Mouse (Mus musculus) spleen, postnatal 14 days (tissue): ENCODE results near the gene Nxph1.

Experiments
- DNase-seq, 2 experiments: peaks; one replicate each; pipeline ENCODE4 v3.0.0; 2021 to 2022; ENCODE audit warnings: low spot score in 2 of 2

Gene Nxph1

DNA sequence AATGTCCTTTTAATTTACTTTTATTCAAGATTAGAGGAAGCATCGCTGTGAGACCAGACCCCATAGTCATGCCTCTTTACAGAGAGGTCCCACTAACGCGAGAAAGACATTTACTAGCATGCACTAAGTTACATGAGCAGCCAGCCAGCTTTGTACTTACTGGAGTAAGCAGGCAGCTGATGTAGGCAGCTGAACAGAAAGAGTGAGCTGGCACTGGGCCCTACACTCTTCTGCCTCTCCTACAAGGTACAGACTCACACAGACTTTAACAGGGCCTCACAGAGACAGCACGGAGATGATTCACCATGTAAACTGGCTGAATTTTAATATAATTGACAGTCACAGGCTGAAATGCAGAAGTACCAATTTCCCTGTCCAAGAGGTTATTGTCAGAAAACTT, 11.6 kb downstream of the Nxph1 start:
- DNase-seq = no peak

GRCm38 (mm10) chr6:8970576-8970975, 22.3 kb downstream of the Nxph1 start:
- DNase-seq = no peak

GRCm38 (mm10) chr6:8979237-8979871, 31.1 kb downstream of the Nxph1 start:
- no peak for DNase-seq

DNA sequence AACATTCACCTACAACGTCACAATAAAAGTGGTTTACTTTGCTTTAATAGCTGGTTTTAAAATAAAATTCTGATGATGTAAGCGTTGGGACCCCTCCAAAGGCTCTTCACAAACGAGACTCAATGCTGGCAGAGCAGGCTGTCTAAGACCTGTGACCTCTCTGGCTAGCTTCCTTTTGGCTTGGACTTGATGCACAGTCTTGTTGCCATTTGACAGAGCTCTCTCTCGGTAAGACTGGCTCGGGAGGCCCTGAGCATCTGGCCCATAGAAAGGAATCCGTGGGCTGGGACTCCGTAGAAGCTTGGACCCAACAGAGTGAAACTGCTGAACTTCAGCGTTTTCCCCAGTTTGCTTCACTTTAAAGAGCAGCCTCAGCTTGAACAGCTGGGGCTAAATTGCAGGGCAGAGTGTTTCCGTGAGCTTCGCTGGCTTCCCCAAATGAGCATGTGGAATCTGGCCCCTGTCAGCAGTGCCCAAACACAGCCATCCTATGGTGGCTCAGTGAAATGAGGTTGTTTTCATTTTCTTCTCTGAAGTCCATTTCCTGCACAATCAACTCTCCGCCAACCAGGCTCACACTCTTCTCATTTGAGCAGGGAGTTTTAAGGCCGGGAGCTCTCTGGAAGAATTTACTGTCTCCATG, 48.2 kb downstream of the Nxph1 start:
- DNase-seq = no peak

DNA sequence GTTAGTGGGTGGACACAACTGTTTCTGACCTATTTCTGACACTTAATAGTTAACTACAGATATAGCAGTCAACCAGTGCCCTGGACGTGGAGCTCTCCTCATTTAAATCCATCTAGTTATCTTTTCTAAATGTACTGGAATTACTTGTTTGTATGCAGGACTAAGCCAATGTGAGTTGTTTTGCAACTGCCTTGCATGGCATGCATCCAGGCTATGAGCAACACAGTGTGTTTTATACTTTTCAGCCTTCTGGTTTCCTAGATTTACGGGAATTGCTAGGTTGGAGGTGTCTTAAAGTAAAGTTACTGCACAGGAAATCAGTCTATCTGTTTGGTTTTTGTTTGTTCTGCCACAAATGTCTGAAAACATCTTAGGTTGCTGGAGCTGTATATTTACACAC, 49.1 kb downstream of the Nxph1 start:
- no peak for DNase-seq

DNA sequence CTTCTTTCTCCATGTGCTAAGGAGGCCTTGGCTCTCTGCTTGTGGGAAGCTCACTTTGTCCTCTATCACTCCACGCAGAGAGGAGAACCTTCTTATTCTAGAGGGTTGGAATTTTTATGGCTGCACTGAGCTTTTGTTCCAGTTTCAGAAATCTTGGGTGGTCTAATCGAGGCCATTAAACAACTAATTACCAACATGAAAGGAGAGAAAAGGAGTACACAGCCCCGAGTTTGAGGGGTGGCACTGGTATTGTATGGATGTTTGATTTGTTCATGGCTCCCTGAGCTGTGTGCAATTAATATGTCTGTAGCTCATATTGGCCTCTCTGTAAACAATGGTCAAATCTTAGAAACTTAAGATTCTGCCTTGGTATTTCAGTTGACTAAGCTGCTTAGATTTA, 54.5 kb downstream of the Nxph1 start:
- no peak for DNase-seq

DNA sequence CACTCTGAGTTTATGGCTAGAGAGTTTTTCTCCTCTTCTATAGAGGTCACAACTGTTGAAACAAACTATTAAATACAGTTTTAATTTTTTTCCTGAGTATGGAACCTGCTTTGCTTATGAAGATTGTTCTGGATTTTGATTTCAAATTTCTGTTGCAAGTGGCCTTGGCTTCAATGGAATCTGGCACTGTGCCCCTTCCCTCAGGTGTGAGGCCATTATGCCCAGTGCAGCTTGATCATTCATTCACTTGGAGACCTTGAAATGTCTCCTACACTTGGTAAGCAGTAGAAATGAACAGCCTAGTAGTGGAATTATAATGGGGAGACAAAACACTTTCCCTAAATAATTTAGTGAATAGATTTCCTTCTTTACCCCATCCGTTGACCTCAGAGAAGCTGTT, 78.4 kb downstream of the Nxph1 start:
- DNase-seq = no peak

DNA sequence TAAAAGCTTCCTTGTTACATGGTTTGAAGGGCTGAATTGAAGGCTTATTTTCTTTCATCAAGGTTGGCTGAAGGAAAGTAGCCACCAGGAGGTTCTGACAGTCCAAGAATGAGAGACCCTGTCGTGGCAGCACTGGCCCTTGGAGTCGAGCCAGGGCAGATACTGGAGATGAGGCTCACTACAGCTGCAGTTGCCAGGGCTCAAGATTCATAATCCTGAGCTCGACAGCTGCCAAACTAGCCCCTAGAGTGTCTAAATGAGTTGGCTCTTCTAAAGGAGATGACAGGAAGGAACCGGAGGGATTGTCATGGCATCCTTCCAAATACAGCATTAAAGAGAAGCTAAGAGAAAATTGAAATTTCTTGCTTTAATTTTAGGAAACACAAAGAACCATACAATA, 78.9 kb downstream of the Nxph1 start:
- no peak for DNase-seq

- DNase-seq = no peak
Measured at GRCm38 (mm10) chr6:9028501-9028900, 80.3 kb downstream of the Nxph1 start.

GRCm38 (mm10) chr6:9039286-9039685, 91.1 kb downstream of the Nxph1 start:
- DNase-seq = no peak

GRCm38 (mm10) chr6:9040991-9041390, 92.8 kb downstream of the Nxph1 start:
- DNase-seq = no peak

- no peak for DNase-seq
Measured at GRCm38 (mm10) chr6:9042391-9042790, 94.2 kb downstream of the Nxph1 start.

DNA sequence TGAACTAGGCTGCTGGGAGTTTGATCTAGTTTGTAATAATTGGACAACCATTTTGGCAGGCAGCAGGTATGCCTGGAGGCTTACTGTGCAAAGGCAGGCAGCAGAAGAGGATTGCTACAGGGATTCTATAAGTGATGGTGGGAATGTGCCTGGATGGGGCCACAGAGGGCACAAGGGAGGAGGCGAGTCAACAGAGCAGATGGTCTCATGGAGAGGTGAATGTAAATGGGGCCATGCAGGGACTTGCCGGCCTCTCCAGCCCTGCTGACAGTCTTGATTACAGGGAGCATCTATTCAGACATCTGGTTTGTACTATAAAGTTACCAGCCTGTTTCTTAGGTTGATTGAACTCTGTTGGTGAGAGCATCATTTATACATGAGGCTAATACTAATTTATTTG, 98.6 kb downstream of the Nxph1 start:
- no peak for DNase-seq

DNA sequence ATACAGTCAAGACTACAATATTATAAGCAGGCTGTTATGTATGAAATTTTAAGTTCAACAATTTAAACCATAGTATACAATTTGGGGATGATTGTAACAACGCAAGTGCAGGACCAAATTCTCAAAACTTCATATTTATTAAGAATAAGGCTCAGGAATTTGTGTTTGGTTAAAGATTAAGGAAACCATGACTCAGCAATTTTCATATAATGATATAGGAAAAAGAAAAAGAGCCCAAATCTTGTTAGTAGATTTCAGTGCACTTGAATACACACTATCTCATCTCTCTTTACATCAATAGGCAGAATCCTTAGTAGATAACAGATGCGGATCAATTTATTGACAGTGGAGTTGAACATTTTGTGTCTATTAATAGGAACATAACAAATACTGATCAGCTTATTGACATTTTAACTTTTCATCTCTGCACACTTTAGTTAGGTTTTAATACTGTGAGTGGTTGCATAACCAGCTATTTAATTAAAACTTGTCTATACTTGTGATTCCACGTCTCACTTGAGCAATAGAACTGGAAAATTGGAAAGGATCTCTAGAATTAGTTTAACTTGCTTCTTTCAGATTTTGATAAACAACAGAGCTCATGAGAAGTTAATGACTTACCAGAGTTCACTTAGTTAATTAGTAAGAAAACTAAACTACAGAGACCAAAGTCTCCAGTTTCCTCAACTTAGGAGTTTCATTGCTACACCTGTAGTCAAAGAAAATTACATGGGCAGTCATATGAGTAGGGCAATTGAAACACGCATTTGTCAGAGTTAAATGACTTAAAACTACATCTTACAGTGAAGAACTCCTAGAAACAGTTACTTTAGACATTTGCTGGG, 113.3 kb downstream of the Nxph1 start:
- no peak for DNase-seq

- DNase-seq = no peak
Measured at GRCm38 (mm10) chr6:9066435-9066834, 118.2 kb downstream of the Nxph1 start.

GRCm38 (mm10) chr6:9069913-9070312, 121.7 kb downstream of the Nxph1 start:
- DNase-seq = no peak

- no peak for DNase-seq
Measured at GRCm38 (mm10) chr6:9076463-9076862, 128.2 kb downstream of the Nxph1 start.

- DNase-seq = no peak
Measured at GRCm38 (mm10) chr6:9077793-9078689, 129.8 kb downstream of the Nxph1 start.

GRCm38 (mm10) chr6:9083851-9084250, 135.6 kb downstream of the Nxph1 start:
- no peak for DNase-seq

GRCm38 (mm10) chr6:9097345-9097744, 149.1 kb downstream of the Nxph1 start:
- no peak for DNase-seq

DNA sequence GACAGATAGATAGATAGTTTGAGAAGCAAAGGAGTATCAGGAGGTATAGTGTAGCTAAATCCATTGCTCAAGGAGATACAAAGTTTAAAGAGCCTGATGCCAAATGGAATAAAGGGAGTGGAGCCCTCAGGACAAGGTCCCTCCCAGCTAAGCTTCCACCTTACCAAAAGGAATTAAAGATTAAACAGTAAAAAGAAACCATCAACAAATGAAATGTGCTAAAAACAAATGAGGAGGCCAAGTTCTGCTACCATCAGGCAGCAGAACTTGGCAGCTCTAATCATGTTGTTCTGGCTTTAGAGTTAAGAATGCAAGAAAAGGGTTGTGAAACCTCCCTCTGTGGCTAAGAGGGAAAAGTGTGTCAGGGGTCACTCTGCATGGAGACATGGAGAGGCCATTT, 159.1 kb downstream of the Nxph1 start:
- no peak for DNase-seq

- no peak for DNase-seq
Measured at GRCm38 (mm10) chr6:9119136-9119535, 170.9 kb downstream of the Nxph1 start.
